Mouse (Mus musculus): ENCODE data around the gene Fam234a. TPM values are rescaled to one million over a fixed set of nuclear protein-coding genes. Genes with fewer than 3 reads are reported as not detected.

The Fam234a gene
- polyA plus RNA-seq, 1 experiment from 2014 or later = 19.6 TPM

DNA sequence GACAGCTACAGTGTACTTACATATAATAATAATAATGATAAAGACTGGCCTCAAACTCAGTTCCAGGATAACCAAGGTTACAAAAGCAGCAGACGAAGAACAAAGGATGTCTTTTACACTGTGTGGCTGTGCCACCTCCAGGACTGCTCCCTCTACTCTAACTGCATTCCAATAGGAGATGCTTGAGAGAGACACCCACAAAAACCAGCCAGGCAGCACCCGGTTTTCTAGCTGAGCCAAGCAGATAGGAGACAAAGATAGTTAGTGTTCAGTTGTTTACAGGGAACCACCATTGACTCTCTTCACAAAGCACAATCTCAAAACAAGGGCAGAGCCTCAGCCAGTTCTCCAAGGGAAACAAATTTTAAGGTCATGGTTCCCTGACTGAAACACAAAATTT lies 4.5 kb downstream of the Fam234a start:
- WGBS = 78% methylated on average over 2 of the region's 2 CpGs

DNA sequence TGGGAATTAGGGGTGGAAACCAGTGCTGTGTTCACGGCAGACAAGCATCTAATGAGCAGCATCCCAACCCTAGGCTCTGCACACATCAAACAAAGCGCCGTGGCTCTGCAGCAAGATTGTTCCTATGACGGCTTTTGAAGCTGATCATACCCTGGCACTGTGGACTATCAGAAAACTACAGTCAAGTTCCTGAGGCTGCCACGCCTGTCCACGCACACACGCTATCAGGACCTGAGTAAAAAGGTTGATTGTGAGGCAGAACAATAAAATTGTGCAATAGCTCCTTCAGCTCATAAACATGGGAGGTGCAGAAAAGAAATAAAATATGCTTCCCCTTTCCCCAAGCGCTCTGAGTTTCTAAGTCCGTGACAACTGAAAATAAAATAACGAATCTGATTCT lies 6.4 kb downstream of the Fam234a start:
- Histone ChIP-seq H3K4me2 (no peak overlapping the region), H3K36me3 (ENCODE audit: control insufficient read depth, insufficient read depth, low read length) (no peaks in the 10 kb centered on the region), H3K27me3 (ENCODE audit: control insufficient read depth, insufficient read depth, low read length) (no peaks in the 10 kb centered on the region), H3K4me1 (ENCODE audit: control insufficient read depth, insufficient read depth, low read length) (no peaks in the 10 kb centered on the region), H3K4me3 (ENCODE audit: low read depth, low read length) (no peak overlapping the region), H3K9ac (ENCODE audit: low read length) (no peak overlapping the region), H3K9me3 (ENCODE audit: control insufficient read depth, low read length) (no peaks in the 10 kb centered on the region), H3K27ac (ENCODE audit: low read depth, low read length) (no peak overlapping the region)
- WGBS = 87% methylated on average over 10 of the region's 10 CpGs
- ATAC-seq (ENCODE audit: low FRiP score) (no peak), DNase-seq (ENCODE audit: low spot score, missing footprints) (no peak)

More for the DNA sequence above, 4.5 kb downstream of the Fam234a start:
- DNase-seq (ENCODE audit: low spot score, missing footprints) (no peak), ATAC-seq (ENCODE audit: low FRiP score) (no peak)
- Histone ChIP-seq H3K27me3 (ENCODE audit: control insufficient read depth, insufficient read depth, low read length) (no peaks in the 10 kb centered on the region), H3K4me3 (ENCODE audit: low read depth, low read length) (no peak overlapping the region), H3K9me3 (ENCODE audit: control insufficient read depth, low read length) (no peaks in the 10 kb centered on the region), H3K4me2 (no peak overlapping the region), H3K9ac (ENCODE audit: low read length) (no peak overlapping the region), H3K27ac (ENCODE audit: low read depth, low read length) (no peak overlapping the region), H3K4me1 (ENCODE audit: control insufficient read depth, insufficient read depth, low read length) (peaks cover 7% of the 10 kb centered on the region; the same call in 1 of the 2 replicates), H3K36me3 (ENCODE audit: control insufficient read depth, insufficient read depth, low read length) (no peaks in the 10 kb centered on the region)

DNA sequence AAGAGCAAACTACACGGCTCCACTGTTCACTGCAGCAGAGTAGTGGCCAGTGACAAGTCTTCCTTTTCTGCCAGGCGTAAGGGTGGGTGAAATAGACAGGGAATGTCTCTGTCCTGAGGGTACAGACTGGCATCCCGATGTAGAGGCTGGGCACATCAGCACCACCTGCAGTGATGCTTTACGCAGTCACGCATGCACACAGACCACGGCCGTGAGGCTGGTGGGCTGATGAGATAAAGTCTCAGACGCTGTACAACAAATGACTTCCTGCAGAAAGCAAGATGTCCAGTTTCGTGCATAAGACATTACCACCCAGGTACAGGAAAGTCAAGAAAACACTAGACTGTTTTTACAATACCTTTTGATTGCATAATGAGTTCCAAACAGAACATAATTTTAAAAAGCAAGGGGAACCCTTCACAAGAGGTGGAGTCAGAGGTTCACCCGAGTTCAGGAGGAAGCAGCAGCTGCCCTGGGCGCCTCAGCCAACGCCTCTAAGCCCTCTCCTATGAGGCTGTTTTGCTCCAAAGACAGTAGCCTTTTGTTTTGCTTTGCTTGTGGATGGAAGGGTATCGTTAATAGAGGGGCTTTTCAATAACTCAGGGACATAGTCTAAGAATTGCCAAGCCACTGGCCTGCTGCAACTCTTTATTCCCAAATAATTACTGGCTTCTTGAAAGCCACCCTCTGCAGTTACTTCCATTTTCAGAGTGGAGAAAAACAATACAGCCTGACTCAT lies 8.8 kb downstream of the Fam234a start:
- DNase-seq (ENCODE audit: low spot score, missing footprints) = no peak
- Histone ChIP-seq H3K9me3 (ENCODE audit: control insufficient read depth, low read length) (no peaks in the 10 kb centered on the region), H3K27me3 (ENCODE audit: control insufficient read depth, insufficient read depth, low read length) (no peaks in the 10 kb centered on the region), H3K9ac (ENCODE audit: low read length) (no peak overlapping the region), H3K27ac (ENCODE audit: low read depth, low read length) (no peak overlapping the region), H3K4me1 (ENCODE audit: control insufficient read depth, insufficient read depth, low read length) (no peaks in the 10 kb centered on the region), H3K4me3 (ENCODE audit: low read depth, low read length) (no peak overlapping the region), H3K4me2 (no peak overlapping the region), H3K36me3 (ENCODE audit: control insufficient read depth, insufficient read depth, low read length) (no peaks in the 10 kb centered on the region)
- whole genome bisulfite sequencing = 78% methylated on average over 13 of the region's 13 CpGs
- ATAC-seq (ENCODE audit: low FRiP score) = no peak

DNA sequence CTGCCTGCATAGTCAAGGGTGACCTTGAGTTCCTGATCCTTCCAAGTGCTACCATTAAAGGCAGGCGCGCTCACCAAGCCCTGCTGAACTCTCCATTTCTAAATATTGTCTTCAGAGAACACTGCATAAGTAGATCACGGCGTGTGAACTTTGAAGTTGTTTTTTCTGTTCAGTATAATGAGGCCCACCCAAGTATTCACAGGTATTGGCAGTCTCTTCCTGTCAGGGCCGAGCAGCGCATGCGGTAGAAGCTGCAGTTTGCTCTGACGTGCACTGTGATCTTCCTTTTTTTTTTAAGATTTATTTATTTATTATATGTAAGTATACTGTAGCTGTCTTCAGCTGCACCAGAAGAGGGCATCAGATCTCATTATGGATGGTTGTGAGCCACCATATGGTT lies 9.7 kb downstream of the Fam234a start:
- WGBS = 90% methylated on average over 8 of the region's 8 CpGs
- no peaks in the 10 kb centered on the region for H3K36me3 ChIP-seq (ENCODE audit: control insufficient read depth, insufficient read depth, low read length)
- no peak overlapping the region for H3K4me2 ChIP-seq
- no peaks in the 10 kb centered on the region for H3K9me3 ChIP-seq (ENCODE audit: control insufficient read depth, low read length)
- H3K27ac ChIP-seq (ENCODE audit: low read depth, low read length) = no peak overlapping the region
- H3K4me1 ChIP-seq (ENCODE audit: control insufficient read depth, insufficient read depth, low read length) = no peaks in the 10 kb centered on the region
- no peak overlapping the region for H3K9ac ChIP-seq (ENCODE audit: low read length)
- H3K27me3 ChIP-seq (ENCODE audit: control insufficient read depth, insufficient read depth, low read length) = no peaks in the 10 kb centered on the region
- DNase-seq (ENCODE audit: low spot score, missing footprints) (no peak), ATAC-seq (ENCODE audit: low FRiP score) (no peak)
- H3K4me3 ChIP-seq (ENCODE audit: low read depth, low read length) = no peak overlapping the region

DNA sequence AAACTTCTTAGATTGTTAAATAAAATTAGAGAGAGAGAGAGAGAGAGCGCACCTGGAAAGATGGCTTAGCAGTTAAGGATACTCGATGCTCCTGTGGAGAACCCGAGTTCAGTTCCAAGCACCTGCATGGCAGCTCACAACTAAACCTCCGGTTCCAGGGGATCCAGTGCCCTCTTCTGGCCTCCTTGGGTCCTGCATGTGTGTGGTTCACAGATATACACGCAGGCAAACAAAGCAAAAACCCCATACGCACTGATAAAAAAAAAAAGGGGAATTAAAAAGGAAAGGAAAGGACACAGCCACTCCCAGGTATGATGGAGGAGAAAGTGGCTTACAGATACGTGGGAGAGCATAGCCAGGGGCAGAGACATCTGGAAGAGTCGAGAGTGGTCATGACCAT lies 11.2 kb downstream of the Fam234a start:
- no peaks in the 10 kb centered on the region for H3K27me3 ChIP-seq (ENCODE audit: control insufficient read depth, insufficient read depth, low read length)
- no peak overlapping the region for H3K9ac ChIP-seq (ENCODE audit: low read length)
- no peaks in the 10 kb centered on the region for H3K4me1 ChIP-seq (ENCODE audit: control insufficient read depth, insufficient read depth, low read length)
- H3K9me3 ChIP-seq (ENCODE audit: control insufficient read depth, low read length) = no peaks in the 10 kb centered on the region
- WGBS = 74% methylated on average over 8 of the region's 8 CpGs
- no peaks in the 10 kb centered on the region for H3K36me3 ChIP-seq (ENCODE audit: control insufficient read depth, insufficient read depth, low read length)
- no peak for DNase-seq (ENCODE audit: low spot score, missing footprints)
- no peak for ATAC-seq (ENCODE audit: low FRiP score)
- no peak overlapping the region for H3K27ac ChIP-seq (ENCODE audit: low read depth, low read length)
- no peak overlapping the region for H3K4me2 ChIP-seq
- no peak overlapping the region for H3K4me3 ChIP-seq (ENCODE audit: low read depth, low read length)

DNA sequence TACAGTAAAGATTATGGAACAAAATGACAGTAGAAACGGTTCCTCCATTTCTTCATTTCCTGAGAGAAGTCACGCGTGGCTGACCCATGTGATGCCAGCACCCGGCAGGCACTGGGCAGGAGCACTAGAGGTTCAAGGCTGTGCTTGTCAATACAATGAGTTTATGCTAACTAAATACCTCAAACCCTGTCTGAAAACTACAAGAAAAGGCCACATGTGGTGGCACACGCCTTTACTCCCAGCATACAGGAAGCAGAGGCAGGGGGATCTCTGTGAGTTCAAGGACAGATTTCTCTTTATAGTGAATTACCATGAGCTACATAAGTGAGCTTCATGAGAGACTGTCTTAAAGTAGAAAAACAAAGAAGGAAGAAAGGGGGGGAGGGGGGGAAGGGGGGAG lies 12.9 kb downstream of the Fam234a start:
- no peak for DNase-seq (ENCODE audit: low spot score, missing footprints)
- WGBS = 89% methylated on average over 5 of the region's 5 CpGs

DNA sequence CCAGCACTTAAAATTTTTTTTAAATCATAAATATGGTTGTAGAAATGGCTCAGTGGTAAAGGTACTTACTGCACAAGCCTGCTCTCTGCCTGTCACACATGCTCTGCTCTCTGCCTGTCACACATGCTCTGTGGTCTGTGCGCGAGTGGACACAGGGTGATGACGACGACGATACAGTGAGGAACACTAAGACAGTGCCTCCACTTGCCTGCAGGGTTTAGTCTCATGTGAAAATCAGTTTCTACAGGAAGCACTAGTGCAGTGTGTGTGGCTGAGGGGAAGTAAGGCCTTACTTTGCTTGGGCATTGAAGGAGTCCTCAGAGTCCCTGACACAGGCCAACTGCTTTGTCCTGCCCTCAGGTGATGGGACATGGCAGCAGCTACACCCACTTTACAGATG lies 14.3 kb downstream of the Fam234a start:
- Histone ChIP-seq H3K36me3 (ENCODE audit: control insufficient read depth, insufficient read depth, low read length) (no peaks in the 10 kb centered on the region), H3K9ac (ENCODE audit: low read length) (no peak overlapping the region), H3K4me3 (ENCODE audit: low read depth, low read length) (no peak overlapping the region), H3K4me2 (no peak overlapping the region), H3K27ac (ENCODE audit: low read depth, low read length) (no peak overlapping the region), H3K9me3 (ENCODE audit: control insufficient read depth, low read length) (no peaks in the 10 kb centered on the region), H3K27me3 (ENCODE audit: control insufficient read depth, insufficient read depth, low read length) (no peaks in the 10 kb centered on the region), H3K4me1 (ENCODE audit: control insufficient read depth, insufficient read depth, low read length) (no peaks in the 10 kb centered on the region)
- WGBS = 97% methylated on average over 5 of the region's 5 CpGs
- DNase-seq (ENCODE audit: low spot score, missing footprints) (no peak), ATAC-seq (ENCODE audit: low FRiP score) (no peak)

More for the DNA sequence above, 12.9 kb downstream of the Fam234a start:
- Histone ChIP-seq H3K27me3 (ENCODE audit: control insufficient read depth, insufficient read depth, low read length) (no peaks in the 10 kb centered on the region), H3K9ac (ENCODE audit: low read length) (no peak overlapping the region), H3K9me3 (ENCODE audit: control insufficient read depth, low read length) (no peaks in the 10 kb centered on the region), H3K4me2 (no peak overlapping the region), H3K4me3 (ENCODE audit: low read depth, low read length) (no peak overlapping the region), H3K27ac (ENCODE audit: low read depth, low read length) (no peak overlapping the region), H3K4me1 (ENCODE audit: control insufficient read depth, insufficient read depth, low read length) (no peaks in the 10 kb centered on the region), H3K36me3 (ENCODE audit: control insufficient read depth, insufficient read depth, low read length) (no peaks in the 10 kb centered on the region)
- no peak for ATAC-seq (ENCODE audit: low FRiP score)

DNA sequence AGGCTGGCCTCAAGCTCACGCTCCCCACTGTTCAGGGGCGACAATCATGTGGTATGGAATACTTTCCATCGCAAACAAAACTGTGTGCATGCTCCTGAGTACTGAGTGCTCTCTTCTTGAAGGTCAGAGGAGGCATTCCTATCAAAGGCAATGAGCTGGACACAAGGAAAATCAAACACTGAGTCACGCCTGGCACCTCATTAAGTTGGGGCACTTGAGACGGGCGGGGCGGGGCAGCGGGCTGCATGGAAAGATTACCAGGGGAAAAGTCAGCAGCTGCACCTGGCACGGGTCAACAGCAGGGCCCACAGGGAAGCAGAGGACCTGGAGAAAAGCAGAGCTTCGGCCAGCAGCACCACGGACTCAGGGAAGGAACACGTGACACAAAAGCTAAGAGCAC lies 18.9 kb downstream of the Fam234a start:
- Histone ChIP-seq H3K36me3 (ENCODE audit: control insufficient read depth, insufficient read depth, low read length) (no peaks in the 10 kb centered on the region), H3K4me3 (ENCODE audit: low read depth, low read length) (no peak overlapping the region), H3K4me1 (ENCODE audit: control insufficient read depth, insufficient read depth, low read length) (no peaks in the 10 kb centered on the region), H3K27me3 (ENCODE audit: control insufficient read depth, insufficient read depth, low read length) (no peaks in the 10 kb centered on the region), H3K9ac (ENCODE audit: low read length) (no peak overlapping the region), H3K9me3 (ENCODE audit: control insufficient read depth, low read length) (no peaks in the 10 kb centered on the region), H3K4me2 (no peak overlapping the region), H3K27ac (ENCODE audit: low read depth, low read length) (no peak overlapping the region)
- 88% methylated on average over 12 of the region's 12 CpGs for WGBS
- ATAC-seq (ENCODE audit: low FRiP score) = no peak
- DNase-seq (ENCODE audit: low spot score, missing footprints) = no peak

DNA sequence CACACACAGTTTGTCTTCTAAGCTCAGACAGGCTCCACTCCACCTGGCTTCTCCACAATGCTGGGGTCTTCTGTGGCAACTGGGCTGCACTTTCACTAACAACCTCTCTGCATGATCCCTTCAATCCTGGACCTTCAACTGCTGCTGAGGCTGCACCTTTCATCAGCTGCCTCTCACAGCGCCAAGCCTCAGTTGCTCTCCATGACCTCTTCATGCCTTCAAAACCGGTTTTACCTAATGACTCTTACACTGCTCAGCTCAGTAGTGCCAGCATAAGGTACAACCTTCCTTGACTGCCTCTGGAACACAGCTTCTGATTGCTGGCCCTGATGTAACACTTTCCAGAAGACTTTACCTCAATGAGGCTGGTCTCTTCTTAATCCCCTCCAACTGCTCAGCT lies 22.5 kb downstream of the Fam234a start:
- Histone ChIP-seq H3K4me2 (no peak overlapping the region), H3K36me3 (ENCODE audit: control insufficient read depth, insufficient read depth, low read length) (no peaks in the 10 kb centered on the region), H3K4me3 (ENCODE audit: low read depth, low read length) (no peak overlapping the region), H3K9me3 (ENCODE audit: control insufficient read depth, low read length) (no peaks in the 10 kb centered on the region), H3K27me3 (ENCODE audit: control insufficient read depth, insufficient read depth, low read length) (no peaks in the 10 kb centered on the region), H3K9ac (ENCODE audit: low read length) (no peak overlapping the region), H3K27ac (ENCODE audit: low read depth, low read length) (no peak overlapping the region), H3K4me1 (ENCODE audit: control insufficient read depth, insufficient read depth, low read length) (no peaks in the 10 kb centered on the region)
- WGBS = 73% methylated on average over 2 of the region's 2 CpGs
- no peak for DNase-seq (ENCODE audit: low spot score, missing footprints)
- no peak for ATAC-seq (ENCODE audit: low FRiP score)

Measured in midbrain, embryonic 11.5 days (tissue).